Mouse (Mus musculus) midbrain, embryonic 16.5 days (tissue): ENCODE measurements at regions not wholly inside any gene's neighbourhood (a gene's known extent, or its start where the extent isn't known, plus 50 kb on each side); places are given as distances from the start of the nearest gene placed in this dataset.

Experiments
- ATAC-seq: fragments of 200-750 bp; cut with Nextera tagmentation; 2 replicates; pipeline ENCODE4 v1.8.0; 2017; ENCODE audit warnings: moderate TSS enrichment
- H3K27ac ChIP-seq: fragments of 300-500 bp; sonication (generic); 2 replicates; pipeline ENCODE4 v1.5.1; 2014; ENCODE audit warnings: mild to moderate bottlenecking, low read length, mixed read lengths
- H3K27me3 ChIP-seq: fragments of 300-500 bp; sonication (generic); 2 replicates; pipeline ENCODE4 v1.6.1; 2014; ENCODE audit warnings: low read depth, low read length, mixed read lengths; ENCODE audit not compliant: control insufficient read depth, insufficient read depth
- H3K36me3 ChIP-seq: fragments of 300-500 bp; sonication (generic); 2 replicates; pipeline ENCODE4 v1.6.1; 2014; ENCODE audit warnings: mild to moderate bottlenecking, low read length, moderate library complexity, mixed read lengths; ENCODE audit not compliant: control insufficient read depth, insufficient read depth
- H3K4me1 ChIP-seq: fragments of 300-500 bp; sonication (generic); 2 replicates; pipeline ENCODE4 v1.6.1; 2014; ENCODE audit warnings: mild to moderate bottlenecking, low read length, mixed read lengths; ENCODE audit not compliant: control insufficient read depth, insufficient read depth
- H3K4me2 ChIP-seq: fragments of 300-500 bp; sonication (generic); 2 replicates; pipeline ENCODE4 v1.6.1; 2014; ENCODE audit warnings: mild to moderate bottlenecking, low read length, mixed read lengths
- H3K4me3 ChIP-seq: fragments of 300-500 bp; sonication (generic); 2 replicates; pipeline ENCODE4 v1.5.1; 2014; ENCODE audit warnings: low read depth, mild to moderate bottlenecking, low read length, moderate library complexity, mixed read lengths
- H3K9ac ChIP-seq: fragments of 300-500 bp; sonication (generic); 2 replicates; pipeline ENCODE4 v1.6.1; 2014; ENCODE audit warnings: low read depth, low read length, mixed read lengths
- H3K9me3 ChIP-seq: fragments of 300-500 bp; sonication (generic); replicated peaks from 2 replicates; pipeline ENCODE4 v1.6.1; 2014; ENCODE audit warnings: mild to moderate bottlenecking, low read length, mixed read lengths; ENCODE audit not compliant: control insufficient read depth, poor library complexity, severe bottlenecking
- WGBS: fragments of 180-500 bp; shearing (Covaris S2); extraction: QIAGEN DNeasy Blood & Tissue Kit; methylation state at CpG from one replicate; pipeline ENCODE4 v1.1.7; 2014; 5-methylcytosine and 5-hydroxymethylcytosine counted together

GRCm38 (mm10) chr16:24159336-24159735 is 170.7 kb upstream of the Bcl6 start:
- Histone ChIP-seq H3K4me2 (no peak overlapping the region), H3K4me1 (no peaks in the 10 kb centered on the region), H3K4me3 (no peak overlapping the region), H3K27ac (no peak overlapping the region), H3K9ac (no peak overlapping the region), H3K9me3 (no peaks in the 10 kb centered on the region), H3K36me3 (no peaks in the 10 kb centered on the region), H3K27me3 (no peaks in the 10 kb centered on the region)
- WGBS: 92% methylated on average over 2 of the region's 2 CpGs
- ATAC-seq: no peak

GRCm38 (mm10) chr16:24157753-24158152 is 169.1 kb upstream of the Bcl6 start:
- H3K4me2 ChIP-seq: no peak overlapping the region
- no peaks in the 10 kb centered on the region for H3K4me1 ChIP-seq
- no peaks in the 10 kb centered on the region for H3K27me3 ChIP-seq
- no peak for ATAC-seq
- 95% methylated on average over 2 of the region's 2 CpGs for WGBS
- no peaks in the 10 kb centered on the region for H3K9me3 ChIP-seq
- H3K9ac ChIP-seq: no peak overlapping the region
- no peaks in the 10 kb centered on the region for H3K36me3 ChIP-seq
- H3K27ac ChIP-seq: no peak overlapping the region
- no peak overlapping the region for H3K4me3 ChIP-seq

DNA sequence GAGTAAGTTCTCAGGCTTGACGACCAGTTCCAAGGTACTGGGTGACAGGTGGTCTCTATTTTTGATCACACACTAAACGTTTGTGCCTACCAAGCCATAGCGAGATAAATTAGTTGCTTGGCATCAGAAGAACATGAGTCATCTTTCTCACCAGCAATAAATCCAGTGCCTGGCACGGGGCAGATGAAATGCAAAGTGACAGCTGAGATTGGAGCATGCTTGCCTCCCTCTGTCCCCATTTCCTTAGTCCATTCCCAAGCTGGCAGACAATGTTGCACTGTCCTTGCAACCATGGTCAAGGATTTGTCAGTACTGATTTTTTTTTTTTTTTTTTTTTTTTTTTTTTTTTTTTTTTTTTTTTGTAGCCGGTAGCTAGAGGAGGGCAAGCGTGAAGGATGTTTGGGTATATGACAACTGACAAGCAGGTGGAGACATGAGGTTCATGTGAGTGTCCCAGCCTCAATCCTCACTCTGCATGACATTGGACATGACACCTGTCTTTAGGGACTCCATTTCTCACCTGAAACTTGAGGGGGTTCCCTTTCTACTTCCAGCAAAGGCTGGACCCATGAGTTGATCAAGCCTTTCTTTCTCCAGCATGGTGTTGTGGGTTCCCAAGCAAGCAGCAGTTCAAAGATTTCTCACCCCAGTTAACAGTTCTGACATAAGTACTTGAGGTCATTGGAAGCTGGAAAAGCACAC is 168.2 kb upstream of the Bcl6 start:
- Histone ChIP-seq H3K9ac (no peak overlapping the region), H3K9me3 (no peaks in the 10 kb centered on the region), H3K27me3 (no peaks in the 10 kb centered on the region), H3K36me3 (no peaks in the 10 kb centered on the region), H3K4me2 (no peak overlapping the region), H3K4me1 (no peaks in the 10 kb centered on the region), H3K4me3 (no peak overlapping the region), H3K27ac (no peak overlapping the region)
- WGBS: 79% methylated on average over 6 of the region's 6 CpGs
- no peak for ATAC-seq

GRCm38 (mm10) chr16:24154816-24155357 is 166.2 kb upstream of the Bcl6 start:
- H3K9me3 ChIP-seq: no peaks in the 10 kb centered on the region
- no peak overlapping the region for H3K4me2 ChIP-seq
- H3K36me3 ChIP-seq: no peaks in the 10 kb centered on the region
- H3K4me1 ChIP-seq: no peaks in the 10 kb centered on the region
- no peak for ATAC-seq
- WGBS: 84% methylated on average over 4 of the region's 4 CpGs
- no peak overlapping the region for H3K9ac ChIP-seq
- H3K27ac ChIP-seq: no peak overlapping the region
- H3K27me3 ChIP-seq: no peaks in the 10 kb centered on the region
- no peak overlapping the region for H3K4me3 ChIP-seq

- no peaks in the 10 kb centered on the region for H3K36me3 ChIP-seq
- H3K27ac ChIP-seq: no peak overlapping the region
- no peak overlapping the region for H3K9ac ChIP-seq
- WGBS: 67% methylated on average over 1 of the region's 1 CpGs
- no peaks in the 10 kb centered on the region for H3K4me1 ChIP-seq
- no peaks in the 10 kb centered on the region for H3K27me3 ChIP-seq
- H3K4me2 ChIP-seq: no peak overlapping the region
- no peak overlapping the region for H3K4me3 ChIP-seq
- no peaks in the 10 kb centered on the region for H3K9me3 ChIP-seq
- no peak for ATAC-seq
Observed at GRCm38 (mm10) chr16:24153943-24154342, 165.3 kb upstream of the Bcl6 start.

- Histone ChIP-seq H3K36me3 (no peaks in the 10 kb centered on the region), H3K4me2 (no peak overlapping the region), H3K27me3 (no peaks in the 10 kb centered on the region), H3K4me3 (no peak overlapping the region), H3K9me3 (no peaks in the 10 kb centered on the region), H3K27ac (no peak overlapping the region), H3K4me1 (no peaks in the 10 kb centered on the region), H3K9ac (no peak overlapping the region)
- WGBS: 93% methylated on average over 7 of the region's 7 CpGs
- no peak for ATAC-seq
Observed at GRCm38 (mm10) chr16:24151831-24152247, 163.2 kb upstream of the Bcl6 start.

DNA sequence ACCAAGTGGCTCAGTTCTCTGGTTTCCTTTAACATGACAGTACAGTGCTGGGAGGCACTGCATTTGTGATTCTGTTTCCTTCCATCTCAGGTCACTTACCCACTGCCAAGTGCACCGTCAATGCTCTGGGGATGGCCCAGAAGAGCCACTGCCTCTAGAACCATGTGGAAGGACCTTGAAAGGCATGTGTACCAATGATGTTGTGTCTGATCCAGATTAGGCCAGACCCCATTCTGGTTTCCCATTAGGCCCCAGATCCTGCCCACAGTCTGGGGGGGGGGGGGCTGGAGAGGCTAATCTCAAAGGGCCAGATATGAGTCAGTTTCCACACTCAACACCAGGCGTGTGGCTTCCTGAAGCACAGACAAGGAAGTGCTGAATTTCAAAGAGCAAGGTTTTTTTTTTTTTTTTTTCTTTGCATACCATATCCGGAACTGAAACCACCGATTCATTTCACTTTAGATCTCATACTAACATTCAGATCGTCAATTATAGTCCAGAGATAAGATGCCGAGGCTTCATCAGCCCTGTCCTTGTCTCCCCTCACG is 162.6 kb upstream of the Bcl6 start:
- Histone ChIP-seq H3K4me2 (no peak overlapping the region), H3K4me1 (no peaks in the 10 kb centered on the region), H3K27ac (no peak overlapping the region), H3K4me3 (no peak overlapping the region), H3K9me3 (no peaks in the 10 kb centered on the region), H3K9ac (no peak overlapping the region), H3K27me3 (no peaks in the 10 kb centered on the region), H3K36me3 (no peaks in the 10 kb centered on the region)
- no peak for ATAC-seq
- 79% methylated on average over 7 of the region's 7 CpGs for WGBS

DNA sequence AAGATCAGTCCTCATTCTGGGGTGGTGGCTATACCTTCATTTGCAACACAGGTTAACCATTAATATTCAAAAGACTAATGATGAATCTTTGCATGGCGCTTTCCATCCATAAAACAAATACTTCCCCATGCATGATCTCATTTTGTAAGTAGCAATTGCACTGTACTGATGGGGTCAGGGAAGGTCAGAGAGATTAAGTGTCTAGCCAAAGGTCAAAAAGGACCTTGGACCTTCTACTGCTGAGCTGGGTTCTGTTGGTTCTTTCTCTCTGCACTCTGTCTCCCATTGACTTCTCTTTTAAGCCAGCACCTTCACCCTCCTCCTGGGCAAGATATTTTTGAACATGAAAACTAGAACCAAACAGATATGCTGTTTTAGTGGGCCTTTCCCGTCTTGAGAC is 161.9 kb upstream of the Bcl6 start:
- WGBS: 95% methylated on average over 2 of the region's 2 CpGs
- H3K4me2 ChIP-seq: no peak overlapping the region

GRCm38 (mm10) chr16:24149441-24149840 is 160.8 kb upstream of the Bcl6 start:
- no peaks in the 10 kb centered on the region for H3K36me3 ChIP-seq
- WGBS: 50% methylated on average over 4 of the region's 4 CpGs
- no peak overlapping the region for H3K27ac ChIP-seq
- no peaks in the 10 kb centered on the region for H3K4me1 ChIP-seq
- no peak for ATAC-seq
- H3K27me3 ChIP-seq: no peaks in the 10 kb centered on the region
- no peaks in the 10 kb centered on the region for H3K9me3 ChIP-seq
- no peak overlapping the region for H3K4me3 ChIP-seq
- H3K9ac ChIP-seq: no peak overlapping the region
- no peak overlapping the region for H3K4me2 ChIP-seq

More for the DNA sequence above, 161.9 kb upstream of the Bcl6 start:
- H3K9me3 ChIP-seq: no peaks in the 10 kb centered on the region
- H3K27me3 ChIP-seq: no peaks in the 10 kb centered on the region
- no peak overlapping the region for H3K9ac ChIP-seq
- no peaks in the 10 kb centered on the region for H3K36me3 ChIP-seq
- H3K27ac ChIP-seq: no peak overlapping the region
- no peak overlapping the region for H3K4me3 ChIP-seq
- H3K4me1 ChIP-seq: no peaks in the 10 kb centered on the region
- ATAC-seq: no peak
